ENCODE assay signal across 8 mouse cellular contexts in genomic region chr5:148831596-148832257, GRCm38 (mm10).
DNase-seq lines count a peak whose midpoint lies in the region; ATAC-seq and TF ChIP-seq lines count a peak whose summit lies in the region.

No protein-coding gene starts in this region.

- no peaks in the 10 kb centered on the region for H3K9me3 ChIP-seq in heart, embryonic 15.5 days (replicated peaks)
- H3K9me3 ChIP-seq in liver, embryonic 14.5 days (ENCODE audit: control insufficient read depth, low read length): no peaks in the 10 kb centered on the region
- no peaks in the 10 kb centered on the region for H3K9me3 ChIP-seq in neural tube, embryonic 11.5 days (ENCODE audit: control insufficient read depth, low read length)
- no peaks in the 10 kb centered on the region for H3K9me3 ChIP-seq in stomach, embryonic 15.5 days

- no peak for TF ChIP-seq EP300 in liver, embryonic 14.5 days (IDR thresholded peaks at IDR 0.05; ENCODE audit: low read depth)

- DNase-seq in CD8-positive naive resting alpha-beta T cell, adult 2 months (ENCODE audit: low read depth in 2 of 2, low spot score in 2 of 2): peak; percentile 74 to 84
- peak; percentile 27 for DNase-seq in fibroblast of lung, adult 2 months (ENCODE audit: low read depth)
- peak; percentile 69 to 83 for DNase-seq in kidney, postnatal 25 days
- peak; percentile 52 to 56 (median 53) for DNase-seq in liver, embryonic 14.5 days (ENCODE audit: low read depth in 3 of 3, low spot score in 3 of 3)
- DNase-seq in neural tube, embryonic 11.5 days (ENCODE audit: low spot score): peak; percentile 87

- peak overlapping the region; percentile 64 for H3K4me2 ChIP-seq in heart, embryonic 15.5 days
- peak overlapping the region; percentile 67 for H3K4me2 ChIP-seq in liver, embryonic 14.5 days (ENCODE audit: low read depth)
- H3K4me2 ChIP-seq in neural tube, embryonic 11.5 days (ENCODE audit: low read depth): peak overlapping the region; percentile 37
- peak overlapping the region; percentile 39 for H3K4me2 ChIP-seq in stomach, embryonic 15.5 days

- ATAC-seq in heart, embryonic 15.5 days (replicated peaks; ENCODE audit: insufficient number of reproducible peaks, insufficient read depth, low FRiP score, low read depth): no peak
- peak; percentile 75 for ATAC-seq in liver, embryonic 14.5 days (ENCODE audit: insufficient read depth)
- peak; percentile 68; the same call in 1 of the 2 replicates for ATAC-seq in neural tube, embryonic 11.5 days (ENCODE audit: insufficient read depth, low FRiP score, low TSS enrichment)
- no peak for ATAC-seq in stomach, embryonic 15.5 days (ENCODE audit: insufficient read depth, low FRiP score, low read depth)

- H3K9ac ChIP-seq in heart, embryonic 15.5 days: peak overlapping the region; percentile 17; the same call in 1 of the 2 replicates
- no peak overlapping the region; the same call in 1 of the 2 replicates for H3K9ac ChIP-seq in liver, embryonic 14.5 days (replicated peaks)
- peak overlapping the region; percentile 38; the same call in 1 of the 2 replicates for H3K9ac ChIP-seq in neural tube, embryonic 11.5 days (ENCODE audit: low read length)
- no peak overlapping the region for H3K9ac ChIP-seq in stomach, embryonic 15.5 days

- peaks cover 5% of the 10 kb centered on the region; the same call in 1 of the 2 replicates for H3K27me3 ChIP-seq in heart, embryonic 15.5 days
- no peaks in the 10 kb centered on the region for H3K27me3 ChIP-seq in liver, embryonic 14.5 days (ENCODE audit: control insufficient read depth, insufficient read depth, low read length)
- peaks cover 2% of the 10 kb centered on the region; the same call in 1 of the 2 replicates for H3K27me3 ChIP-seq in neural tube, embryonic 11.5 days (ENCODE audit: control insufficient read depth, insufficient read depth, low read length)
- H3K27me3 ChIP-seq in stomach, embryonic 15.5 days (replicated peaks): no peaks in the 10 kb centered on the region

- 9% methylated on average over 23 of the region's 23 CpGs for WGBS in heart, embryonic 15.5 days
- 7% methylated on average over 23 of the region's 23 CpGs for WGBS in liver, embryonic 14.5 days (ENCODE audit: insufficient replicate concordance)
- WGBS in neural tube, embryonic 11.5 days: 5% methylated on average over 23 of the region's 23 CpGs
- 5% methylated on average over 23 of the region's 23 CpGs for WGBS in stomach, embryonic 15.5 days

- H3K27ac ChIP-seq in brown adipose tissue, adult 24 weeks (replicated peaks; ENCODE audit: low read depth, low read length): no peak overlapping the region
- H3K27ac ChIP-seq in heart, embryonic 15.5 days: no peak overlapping the region
- no peak overlapping the region for H3K27ac ChIP-seq in liver, embryonic 14.5 days
- no peak overlapping the region for H3K27ac ChIP-seq in neural tube, embryonic 11.5 days (ENCODE audit: low read depth, low read length)
- H3K27ac ChIP-seq in stomach, embryonic 15.5 days: no peak overlapping the region

- peak overlapping the region; percentile 50 for H3K4me3 ChIP-seq in brown adipose tissue, adult 24 weeks (ENCODE audit: insufficient read depth, low read depth, low read length)
- peak overlapping the region; percentile 44 for H3K4me3 ChIP-seq in heart, embryonic 15.5 days
- peak overlapping the region; percentile 46 for H3K4me3 ChIP-seq in liver, embryonic 14.5 days (ENCODE audit: insufficient read depth in 1 of 2, low read depth in 2 of 2, low read length in 2 of 2)
- peak overlapping the region; percentile 14; the same call in 1 of the 2 replicates for H3K4me3 ChIP-seq in neural tube, embryonic 11.5 days (ENCODE audit: low read depth, low read length)
- peak overlapping the region; percentile 25 for H3K4me3 ChIP-seq in stomach, embryonic 15.5 days (replicated peaks)

- TF ChIP-seq CTCF in liver, embryonic 14.5 days (IDR thresholded peaks at IDR 0.05; ENCODE audit: low read depth): peak; percentile 95

- H3K36me3 ChIP-seq in heart, embryonic 15.5 days: no peaks in the 10 kb centered on the region
- no peaks in the 10 kb centered on the region for H3K36me3 ChIP-seq in liver, embryonic 14.5 days (replicated peaks; ENCODE audit: control insufficient read depth, insufficient read depth, low read depth)
- H3K36me3 ChIP-seq in neural tube, embryonic 11.5 days (ENCODE audit: control insufficient read depth, insufficient read depth, low read length): no peaks in the 10 kb centered on the region
- H3K36me3 ChIP-seq in stomach, embryonic 15.5 days: no peaks in the 10 kb centered on the region

- H3K4me1 ChIP-seq in brown adipose tissue, adult 24 weeks (ENCODE audit: control insufficient read depth, insufficient read depth, insufficient read length, low read length): no peaks in the 10 kb centered on the region; the same call in 1 of the 2 replicates
- peaks cover 9% of the 10 kb centered on the region for H3K4me1 ChIP-seq in heart, embryonic 15.5 days (replicated peaks)
- H3K4me1 ChIP-seq in liver, embryonic 14.5 days (replicated peaks; ENCODE audit: control insufficient read depth in 2 of 2, insufficient read depth in 2 of 2, low read length in 1 of 2): peaks cover 0 to 14% of the 10 kb centered on the region in 2 experiments; a peak in 3 of 4 replicates
- H3K4me1 ChIP-seq in neural tube, embryonic 11.5 days (ENCODE audit: control insufficient read depth, insufficient read depth, low read length): 0 out of 2 replicates have a peak, but pooled peaks cover 3% of the 10 kb centered on the region
- no peaks in the 10 kb centered on the region; the same call in 1 of the 2 replicates for H3K4me1 ChIP-seq in stomach, embryonic 15.5 days

Comparison
In these comparisons a context has a peak if more than half of its experiments do, and no peak if none do; other contexts are left out.
1. DNase-seq: peak in every context shown above with its lines; median percentile 87 in neural tube, embryonic 11.5 days; 79 in CD8-positive naive resting alpha-beta T cell, adult 2 months; 76 in kidney, postnatal 25 days; 53 in liver, embryonic 14.5 days; 27 in fibroblast of lung, adult 2 months.
2. ATAC-seq: peak in liver, embryonic 14.5 days (single experiment) and neural tube, embryonic 11.5 days (single experiment); none in heart, embryonic 15.5 days (single experiment) and stomach, embryonic 15.5 days (single experiment).
3. H3K9ac ChIP-seq: peak in heart, embryonic 15.5 days (single experiment) and neural tube, embryonic 11.5 days (single experiment); none in liver, embryonic 14.5 days (single experiment) and stomach, embryonic 15.5 days (single experiment).
4. Peak in every context shown above with its lines, with median percentiles within 50 percentile points of each other: H3K4me3 ChIP-seq and H3K4me2 ChIP-seq.